Comparison of ENCODE assay signal across 9 mouse cellular contexts in genomic region chr12:93088031-93088790, GRCm38 (mm10).
DNase-seq lines count a peak whose midpoint lies in the region; ATAC-seq lines count a peak whose summit lies in the region.
"Had no signal": no experiment of that assay in that cellular context is flagged by ENCODE, and none has a peak within 500 bp of the region (broad histone marks: within the 10 kb centered on the region; RNA-seq: fewer than 3 reads in every experiment).

No protein-coding gene starts in this region.

- no peak overlapping the region for H3K4me2 ChIP-seq in kidney, embryonic 15.5 days
- H3K4me2 ChIP-seq in forebrain, embryonic 12.5 days = no peak overlapping the region
- no peak overlapping the region for H3K4me2 ChIP-seq in limb, embryonic 13.5 days (replicated peaks)
- no peak overlapping the region for H3K4me2 ChIP-seq in neural tube, embryonic 15.5 days
- no peak overlapping the region for H3K4me2 ChIP-seq in intestine, embryonic 16.5 days (ENCODE audit: low read depth, low read length)
- H3K4me2 ChIP-seq: heart, embryonic 15.5 days had no signal

- peaks cover 7% of the 10 kb centered on the region; the same call in 1 of the 2 replicates for H3K4me1 ChIP-seq in kidney, embryonic 15.5 days
- peaks cover 8% of the 10 kb centered on the region; the same call in 1 of the 2 replicates for H3K4me1 ChIP-seq in forebrain, embryonic 12.5 days
- peaks cover 8% of the 10 kb centered on the region for H3K4me1 ChIP-seq in limb, embryonic 13.5 days
- H3K4me1 ChIP-seq in neural tube, embryonic 15.5 days = peaks cover 5% of the 10 kb centered on the region; the same call in 1 of the 2 replicates
- no peaks in the 10 kb centered on the region for H3K4me1 ChIP-seq in intestine, embryonic 16.5 days (ENCODE audit: control insufficient read depth, insufficient read depth, low read length)
- no peaks in the 10 kb centered on the region for H3K4me1 ChIP-seq in heart, embryonic 10.5 days
- H3K4me1 ChIP-seq: heart, embryonic 15.5 days had no signal

- no peak overlapping the region for H3K9ac ChIP-seq in kidney, embryonic 15.5 days
- no peak overlapping the region for H3K9ac ChIP-seq in forebrain, embryonic 12.5 days
- H3K9ac ChIP-seq in limb, embryonic 13.5 days = no peak overlapping the region
- no peak overlapping the region for H3K9ac ChIP-seq in neural tube, embryonic 15.5 days (replicated peaks)
- no peak overlapping the region for H3K9ac ChIP-seq in intestine, embryonic 16.5 days (ENCODE audit: low read depth, low read length)
- H3K9ac ChIP-seq: heart, embryonic 15.5 days had no signal

- H3K27me3 ChIP-seq in kidney, embryonic 15.5 days = no peaks in the 10 kb centered on the region
- H3K27me3 ChIP-seq in forebrain, embryonic 12.5 days = no peaks in the 10 kb centered on the region
- H3K27me3 ChIP-seq in limb, embryonic 13.5 days = 0 out of 2 replicates have a peak, but pooled peaks cover 4% of the 10 kb centered on the region
- H3K27me3 ChIP-seq in neural tube, embryonic 15.5 days (replicated peaks) = no peaks in the 10 kb centered on the region
- H3K27me3 ChIP-seq in intestine, embryonic 16.5 days (replicated peaks; ENCODE audit: control insufficient read depth, insufficient read depth, low read length) = no peaks in the 10 kb centered on the region
- no peaks in the 10 kb centered on the region for H3K27me3 ChIP-seq in heart, embryonic 10.5 days (ENCODE audit: insufficient read depth, poor library complexity, severe bottlenecking)
- H3K27me3 ChIP-seq: heart, embryonic 15.5 days had no signal

- H3K36me3 ChIP-seq in kidney, embryonic 15.5 days = no peaks in the 10 kb centered on the region
- H3K36me3 ChIP-seq in forebrain, embryonic 12.5 days (replicated peaks) = no peaks in the 10 kb centered on the region
- no peaks in the 10 kb centered on the region for H3K36me3 ChIP-seq in limb, embryonic 13.5 days
- H3K36me3 ChIP-seq in neural tube, embryonic 15.5 days = no peaks in the 10 kb centered on the region
- no peaks in the 10 kb centered on the region for H3K36me3 ChIP-seq in intestine, embryonic 16.5 days (ENCODE audit: control insufficient read depth, insufficient read depth, low read length)
- H3K36me3 ChIP-seq in heart, embryonic 10.5 days = no peaks in the 10 kb centered on the region
- H3K36me3 ChIP-seq: heart, embryonic 15.5 days had no signal

- WGBS in kidney, embryonic 15.5 days = 32% methylated on average over 5 of the region's 5 CpGs
- WGBS in forebrain, embryonic 12.5 days = 43% methylated on average over 5 of the region's 5 CpGs
- WGBS in limb, embryonic 13.5 days = 20% methylated on average over 5 of the region's 5 CpGs
- WGBS in neural tube, embryonic 15.5 days = 42% methylated on average over 5 of the region's 5 CpGs
- WGBS in intestine, embryonic 16.5 days = 65% methylated on average over 5 of the region's 5 CpGs
- WGBS in heart, embryonic 10.5 days = 63% methylated on average over 5 of the region's 5 CpGs

- H3K9me3 ChIP-seq in kidney, embryonic 15.5 days (replicated peaks) = no peaks in the 10 kb centered on the region
- no peaks in the 10 kb centered on the region for H3K9me3 ChIP-seq in forebrain, embryonic 12.5 days
- no peaks in the 10 kb centered on the region for H3K9me3 ChIP-seq in limb, embryonic 13.5 days
- no peaks in the 10 kb centered on the region for H3K9me3 ChIP-seq in neural tube, embryonic 15.5 days (replicated peaks)
- no peaks in the 10 kb centered on the region for H3K9me3 ChIP-seq in intestine, embryonic 16.5 days (ENCODE audit: control insufficient read depth, low read length)
- no peaks in the 10 kb centered on the region for H3K9me3 ChIP-seq in heart, embryonic 10.5 days
- H3K9me3 ChIP-seq: heart, embryonic 15.5 days had no signal

- H3K4me3 ChIP-seq in kidney, embryonic 15.5 days (replicated peaks) = no peak overlapping the region
- H3K4me3 ChIP-seq in forebrain, embryonic 12.5 days (replicated peaks) = no peak overlapping the region
- no peak overlapping the region for H3K4me3 ChIP-seq in limb, embryonic 13.5 days
- H3K4me3 ChIP-seq in neural tube, embryonic 15.5 days (replicated peaks) = no peak overlapping the region
- H3K4me3 ChIP-seq in intestine, embryonic 16.5 days (ENCODE audit: low read length) = no peak overlapping the region
- H3K4me3 ChIP-seq in heart, embryonic 10.5 days = no peak overlapping the region
- H3K4me3 ChIP-seq: heart, embryonic 15.5 days had no signal

- ATAC-seq in kidney, embryonic 15.5 days (replicated peaks; ENCODE audit: low FRiP score) = peak; percentile 88
- peak; percentile 61; the same call in 1 of the 2 replicates for ATAC-seq in forebrain, embryonic 12.5 days (ENCODE audit: low FRiP score)
- ATAC-seq in limb, embryonic 13.5 days (ENCODE audit: low FRiP score, low read depth) = peak; percentile 78; the same call in 1 of the 2 replicates
- peak; percentile 83 for ATAC-seq in neural tube, embryonic 15.5 days (ENCODE audit: low FRiP score)
- no peak for ATAC-seq in intestine, embryonic 16.5 days

- DNase-seq in kidney, postnatal 36 days = no peak
- DNase-seq in B cell, adult 2 months = no peak
- no peak for DNase-seq in heart, embryonic 10.5 days (ENCODE audit: low spot score)

- H3K27ac ChIP-seq in kidney, embryonic 15.5 days = no peak overlapping the region
- no peak overlapping the region for H3K27ac ChIP-seq in forebrain, embryonic 12.5 days
- no peak overlapping the region for H3K27ac ChIP-seq in limb, embryonic 13.5 days
- H3K27ac ChIP-seq in neural tube, embryonic 15.5 days (replicated peaks) = no peak overlapping the region
- no peak overlapping the region for H3K27ac ChIP-seq in intestine, embryonic 16.5 days (ENCODE audit: low read length)
- H3K27ac ChIP-seq in heart, embryonic 10.5 days = no peak overlapping the region
- H3K27ac ChIP-seq: heart, embryonic 15.5 days had no signal
